Mouse (Mus musculus) E14TG2a.4 (cell line): ENCODE measurements around the gene Osbpl7.

Experiments used
- CTCF ChIP-seq: conservative IDR thresholded peaks from 2 replicates; pipeline ENCODE4 v1.5.1; 2014; ENCODE audit warnings: low read length
- POU5F1 ChIP-seq: IDR thresholded peaks from 2 replicates; pipeline ENCODE4 v1.6.1; 2014; ENCODE audit warnings: low read length, borderline replicate concordance

- no peak for TF ChIP-seq CTCF
- TF ChIP-seq POU5F1 = no peak
Measured at GRCm38 (mm10) chr11:97009198-97009790, 41.1 kb upstream of the Osbpl7 start.
